Mouse (Mus musculus) liver, embryonic 16.5 days (tissue): Measurements from ENCODE around the gene Crabp2. TPM values are rescaled to one million over a fixed set of nuclear protein-coding genes. Genes with fewer than 3 reads are reported as not detected.

ENCODE experiments used
- ATAC-seq: fragments of 200-750 bp; cut with Nextera tagmentation; 2 replicates; pipeline ENCODE4 v1.8.0; 2017; ENCODE audit warnings: low read depth, mild to moderate bottlenecking, moderate number of reproducible peaks, moderate library complexity
- H3K27ac ChIP-seq: fragments of 300-500 bp; sonication (generic); 2 replicates; pipeline ENCODE4 v1.5.1; 2014; ENCODE audit warnings: mild to moderate bottlenecking, low read length
- H3K27me3 ChIP-seq: fragments of 300-500 bp; sonication (generic); 2 replicates; pipeline ENCODE4 v1.6.1; 2014; ENCODE audit warnings: low read depth, low read length, mixed read lengths; ENCODE audit not compliant: control insufficient read depth, insufficient read depth
- H3K36me3 ChIP-seq: fragments of 300-500 bp; sonication (generic); 2 replicates; pipeline ENCODE4 v1.6.1; 2014; ENCODE audit warnings: mild to moderate bottlenecking; ENCODE audit not compliant: control insufficient read depth, insufficient read depth
- H3K4me1 ChIP-seq: fragments of 300-500 bp; sonication (generic); 2 replicates; pipeline ENCODE4 v1.6.1; 2014; ENCODE audit warnings: low read depth, low read length, mixed read lengths; ENCODE audit not compliant: control insufficient read depth
- H3K4me2 ChIP-seq: fragments of 300-500 bp; sonication (generic); 2 replicates; pipeline ENCODE4 v1.6.1; 2014; ENCODE audit warnings: low read depth, low read length, mixed read lengths
- H3K4me3 ChIP-seq: fragments of 300-500 bp; sonication (generic); 2 replicates; pipeline ENCODE4 v1.5.1; 2014; ENCODE audit warnings: low read depth, mild to moderate bottlenecking, low read length
- H3K9ac ChIP-seq: fragments of 300-500 bp; sonication (generic); 2 replicates; pipeline ENCODE4 v1.6.1; 2014; ENCODE audit warnings: low read depth, low read length
- H3K9me3 ChIP-seq: fragments of 300-500 bp; sonication (generic); replicated peaks from 2 replicates; pipeline ENCODE4 v1.6.1; 2016; ENCODE audit warnings: low read length; ENCODE audit not compliant: control insufficient read depth
- WGBS: fragments of 180-500 bp; shearing (Covaris S2); extraction: QIAGEN DNeasy Blood & Tissue Kit; methylation state at CpG from one replicate; pipeline ENCODE4 v1.1.7; 2014; ENCODE audit not compliant: insufficient replicate concordance; 5-methylcytosine and 5-hydroxymethylcytosine counted together
- polyA plus RNA-seq: library from polyadenylated mRNA; unstranded; fragments of >200 nt; fragmentation: Nextera tagmentation; extraction: Ambion mirVana; gene quantifications from 2 replicates; pipeline ENCODE4 v1.2.1, GENCODE M21; 2015

The Crabp2 gene
- polyA plus RNA-seq, 1 experiment from 2014 or later, result 0.25 TPM

DNA sequence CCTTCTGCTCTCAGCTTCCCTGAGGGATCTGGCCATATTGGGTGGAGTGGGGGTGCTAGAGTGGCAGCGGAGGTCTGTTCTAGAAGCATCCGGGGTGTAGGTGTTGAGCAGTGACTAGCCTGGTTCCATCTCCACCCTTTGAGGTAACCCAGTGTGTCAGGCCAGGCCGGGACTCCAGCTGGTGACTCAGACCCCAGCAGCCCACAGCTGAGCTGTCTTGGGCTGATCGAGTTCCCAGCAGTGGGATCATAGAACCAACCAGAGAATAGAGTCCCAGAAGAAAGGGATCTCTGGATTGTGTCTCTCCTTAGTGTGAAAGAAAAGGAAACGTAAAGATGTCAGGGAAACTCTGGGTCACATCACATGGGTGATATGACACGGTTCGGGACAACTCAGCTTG lies 10.9 kb downstream of the Crabp2 start:
- Histone ChIP-seq H3K27me3 (peaks cover 25% of the 10 kb centered on the region), H3K9me3 (no peaks in the 10 kb centered on the region), H3K4me2 (no peak overlapping the region), H3K4me1 (peaks cover 7% of the 10 kb centered on the region; the same call in 1 of the 2 replicates), H3K27ac (no peak overlapping the region), H3K36me3 (no peaks in the 10 kb centered on the region), H3K9ac (no peak overlapping the region), H3K4me3 (no peak overlapping the region)
- 50% methylated on average over 7 of the region's 7 CpGs for WGBS
- ATAC-seq, result no peak

DNA sequence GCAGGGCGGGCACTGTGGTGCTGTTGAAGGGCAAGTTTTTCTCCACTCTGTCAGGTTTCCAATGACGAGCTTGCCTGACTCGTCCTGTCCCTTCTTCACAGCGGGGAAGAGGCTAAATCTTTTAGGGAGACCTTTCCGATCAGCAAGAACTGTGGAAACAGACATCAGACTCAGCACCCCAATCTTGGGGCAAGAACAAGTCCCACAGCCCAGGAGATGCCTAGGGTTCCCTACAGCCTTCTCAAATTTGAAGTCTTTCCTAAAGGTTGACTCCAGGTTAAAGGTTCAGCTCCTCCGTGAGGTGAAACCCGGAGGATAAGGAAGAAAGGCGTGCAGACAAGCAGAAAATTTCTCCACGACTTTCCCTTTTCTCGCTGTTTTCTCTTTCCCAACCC lies 11.7 kb downstream of the Crabp2 start:
- H3K27me3 ChIP-seq, result peaks cover 24% of the 10 kb centered on the region
- ATAC-seq, result no peak
- H3K27ac ChIP-seq, result no peak overlapping the region
- H3K36me3 ChIP-seq, result no peaks in the 10 kb centered on the region
- peak overlapping the region; percentile 47; the same call in 1 of the 2 replicates for H3K4me3 ChIP-seq
- WGBS, result 16% methylated on average over 10 of the region's 10 CpGs
- no peaks in the 10 kb centered on the region for H3K9me3 ChIP-seq
- peak overlapping the region; percentile 39; the same call in 1 of the 2 replicates for H3K9ac ChIP-seq
- peaks cover 7% of the 10 kb centered on the region; the same call in 1 of the 2 replicates for H3K4me1 ChIP-seq
- peak overlapping the region; percentile 63 for H3K4me2 ChIP-seq

DNA sequence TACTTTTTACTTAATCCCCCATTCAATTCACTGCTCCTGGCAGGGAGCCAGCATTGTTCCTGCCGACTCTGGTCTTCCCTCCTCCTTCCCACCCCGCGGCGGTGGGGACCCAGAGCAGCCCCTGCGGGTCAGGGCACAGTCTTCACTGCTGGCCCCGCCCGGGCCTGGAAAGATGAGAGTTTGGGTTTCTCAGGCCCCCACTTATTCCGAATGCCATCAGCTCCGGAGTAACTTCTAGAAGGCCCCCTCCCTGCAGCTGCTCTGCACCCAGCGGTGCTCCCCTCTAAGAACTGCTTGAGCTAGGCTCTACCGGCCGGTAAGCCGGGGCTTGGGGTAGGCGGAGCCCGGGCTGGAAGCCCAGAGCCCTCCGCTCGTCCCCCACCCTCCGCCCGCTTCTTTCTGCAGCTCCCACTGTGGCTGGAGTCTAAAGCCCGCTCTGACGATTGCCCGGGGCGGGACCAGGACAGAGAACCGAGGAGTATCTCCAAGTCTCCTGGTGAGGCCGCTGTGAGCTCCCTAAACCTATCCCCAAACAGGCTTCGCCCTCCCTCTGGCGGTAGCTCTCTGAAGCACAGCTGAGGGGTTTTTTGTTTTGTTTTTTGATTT lies 12.2 kb downstream of the Crabp2 start:
- H3K36me3 ChIP-seq, result no peaks in the 10 kb centered on the region
- peaks cover 24% of the 10 kb centered on the region for H3K27me3 ChIP-seq
- H3K9me3 ChIP-seq, result no peaks in the 10 kb centered on the region
- peak overlapping the region; percentile 47 for H3K4me3 ChIP-seq
- 0% methylated on average over 27 of the region's 27 CpGs for WGBS
- H3K27ac ChIP-seq, result no peak overlapping the region
- ATAC-seq, result peak; percentile 82
- peaks cover 7% of the 10 kb centered on the region; the same call in 1 of the 2 replicates for H3K4me1 ChIP-seq
- H3K4me2 ChIP-seq, result peak overlapping the region; percentile 63
- H3K9ac ChIP-seq, result peak overlapping the region; percentile 39; the same call in 1 of the 2 replicates

DNA sequence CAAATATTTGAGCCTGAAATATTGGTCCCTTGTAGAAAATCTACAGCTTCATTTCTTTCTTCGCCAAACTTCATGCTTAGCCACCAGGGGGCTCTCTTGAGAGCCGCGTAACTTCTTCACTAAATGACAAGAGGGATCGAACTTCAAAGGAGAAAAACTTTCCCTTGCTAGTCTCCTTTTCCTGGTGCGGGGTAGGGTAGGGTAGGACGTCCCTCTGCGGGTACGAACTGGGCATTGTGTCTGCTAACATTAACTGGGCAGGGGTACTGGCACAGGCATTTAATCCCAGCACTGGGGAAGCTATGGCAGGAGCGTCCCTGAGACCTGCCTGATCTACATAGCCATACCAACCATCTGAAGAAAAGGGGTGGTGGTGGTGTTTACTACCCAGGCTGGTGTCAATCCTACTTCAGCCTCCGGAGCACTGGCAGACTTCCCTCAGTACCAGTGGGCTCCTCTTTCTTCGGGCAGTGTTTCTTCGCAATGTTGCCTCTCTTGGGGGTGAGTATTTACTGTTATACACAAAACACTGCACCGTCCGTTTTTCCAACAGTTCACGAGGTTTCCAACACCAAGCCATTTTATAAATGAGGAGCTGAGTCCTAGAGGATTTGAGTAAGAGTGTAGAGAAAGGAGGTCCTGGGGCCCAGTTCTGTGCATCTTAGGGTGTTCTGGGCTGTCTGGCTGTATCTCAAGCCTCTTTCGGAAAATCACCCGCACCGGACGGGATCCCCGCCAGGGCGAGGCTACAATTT lies 21.9 kb downstream of the Crabp2 start:
- no peak for ATAC-seq
- 2% methylated on average over 21 of the region's 21 CpGs for WGBS
- peaks cover 49% of the 10 kb centered on the region for H3K27me3 ChIP-seq

DNA sequence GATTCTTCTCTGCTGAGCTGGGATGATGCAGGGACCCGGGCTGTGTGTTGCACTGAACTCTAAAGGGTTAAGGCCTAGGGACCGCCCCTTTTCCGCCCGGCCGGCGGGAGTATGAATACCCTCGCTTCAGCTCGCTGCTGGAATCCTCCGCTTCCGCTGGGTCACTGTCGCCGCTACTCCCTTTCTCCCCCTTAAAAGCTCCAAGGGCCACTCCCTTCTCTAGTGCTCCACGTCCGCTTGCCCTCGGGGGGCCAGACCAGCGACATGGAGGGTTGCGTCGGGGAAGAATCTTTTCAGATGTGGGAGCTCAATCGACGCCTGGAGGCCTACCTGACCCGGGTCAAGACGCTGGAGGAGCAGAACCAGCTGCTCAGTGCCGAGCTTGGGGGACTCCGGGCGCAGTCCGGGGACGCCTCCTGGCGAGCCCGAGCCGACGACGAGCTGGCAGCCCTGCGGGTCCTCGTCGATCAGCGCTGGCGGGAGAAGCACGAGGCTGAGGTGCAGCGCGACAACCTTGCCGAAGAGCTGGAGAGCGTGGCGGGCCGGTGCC lies 22.5 kb downstream of the Crabp2 start, which contains the start of gene Nes:
TSS of gene Nes (plus strand) at position 140 of the 550 bp plus-strand sequence.
- peaks cover 49% of the 10 kb centered on the region for H3K27me3 ChIP-seq
- no peaks in the 10 kb centered on the region for H3K9me3 ChIP-seq
- no peak within 1 kb of the TSS for H3K27ac ChIP-seq
- peak within 1 kb of the TSS; percentile 34; the same call in 1 of the 2 replicates for H3K9ac ChIP-seq
- no peaks in the 10 kb centered on the region for H3K36me3 ChIP-seq
- peak within 1 kb of the TSS; percentile 49 for H3K4me2 ChIP-seq
- ATAC-seq, result peak; percentile 11; the same call in 1 of the 2 replicates
- WGBS, result under 1% methylated on average over 44 of the region's 44 CpGs
- peak within 1 kb of the TSS; percentile 50 for H3K4me3 ChIP-seq
- H3K4me1 ChIP-seq, result peaks cover 9% of the 10 kb centered on the region

More for the DNA sequence above, 21.9 kb downstream of the Crabp2 start:
- H3K36me3 ChIP-seq, result no peaks in the 10 kb centered on the region
- H3K27ac ChIP-seq, result no peak overlapping the region
- no peaks in the 10 kb centered on the region for H3K9me3 ChIP-seq
- no peak overlapping the region for H3K9ac ChIP-seq
- peak overlapping the region; percentile 50 for H3K4me3 ChIP-seq
- peaks cover 9% of the 10 kb centered on the region for H3K4me1 ChIP-seq
- H3K4me2 ChIP-seq, result peak overlapping the region; percentile 49

DNA sequence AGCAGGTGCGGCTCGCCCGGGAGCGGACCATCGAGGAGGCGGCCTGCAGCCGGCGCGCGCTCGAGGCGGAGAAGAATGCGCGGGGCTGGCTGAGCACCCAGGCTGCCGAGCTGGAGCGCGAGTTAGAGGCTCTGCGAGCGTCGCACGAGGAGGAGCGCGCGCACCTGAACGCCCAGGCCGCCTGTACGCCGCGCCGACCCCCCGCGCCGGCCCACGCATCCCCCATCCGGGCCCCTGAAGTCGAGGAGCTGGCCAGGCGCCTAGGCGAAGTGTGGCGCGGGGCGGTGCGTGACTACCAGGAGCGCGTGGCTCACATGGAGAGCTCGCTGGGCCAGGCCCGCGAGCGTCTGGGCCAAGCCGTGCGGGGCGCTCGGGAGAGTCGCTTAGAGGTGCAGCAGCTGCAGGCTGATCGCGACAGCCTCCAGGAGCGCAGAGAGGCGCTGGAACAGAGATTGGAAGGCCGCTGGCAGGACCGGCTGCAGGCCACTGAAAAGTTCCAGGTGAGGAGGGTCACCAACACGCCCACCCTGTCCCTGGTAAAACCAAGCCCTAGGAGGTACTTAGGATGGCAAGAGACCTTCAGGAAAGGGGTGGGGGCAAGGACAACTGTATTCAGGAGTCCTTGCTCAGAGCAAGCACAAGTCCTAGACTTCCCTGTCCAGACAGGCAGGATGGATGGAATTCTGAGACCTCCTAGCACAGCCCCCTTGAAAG lies 23.2 kb downstream of the Crabp2 start:
- Histone ChIP-seq H3K4me3 (peak overlapping the region; percentile 50), H3K36me3 (no peaks in the 10 kb centered on the region), H3K9me3 (no peaks in the 10 kb centered on the region), H3K27ac (no peak overlapping the region), H3K4me1 (peaks cover 9% of the 10 kb centered on the region), H3K27me3 (peaks cover 49% of the 10 kb centered on the region), H3K4me2 (peak overlapping the region; percentile 49), H3K9ac (peak overlapping the region; percentile 34; the same call in 1 of the 2 replicates)
- 0 out of 2 replicates have a peak, but pooled peaks have one; percentile 3 for ATAC-seq
- 2% methylated on average over 59 of the region's 60 CpGs for WGBS

DNA sequence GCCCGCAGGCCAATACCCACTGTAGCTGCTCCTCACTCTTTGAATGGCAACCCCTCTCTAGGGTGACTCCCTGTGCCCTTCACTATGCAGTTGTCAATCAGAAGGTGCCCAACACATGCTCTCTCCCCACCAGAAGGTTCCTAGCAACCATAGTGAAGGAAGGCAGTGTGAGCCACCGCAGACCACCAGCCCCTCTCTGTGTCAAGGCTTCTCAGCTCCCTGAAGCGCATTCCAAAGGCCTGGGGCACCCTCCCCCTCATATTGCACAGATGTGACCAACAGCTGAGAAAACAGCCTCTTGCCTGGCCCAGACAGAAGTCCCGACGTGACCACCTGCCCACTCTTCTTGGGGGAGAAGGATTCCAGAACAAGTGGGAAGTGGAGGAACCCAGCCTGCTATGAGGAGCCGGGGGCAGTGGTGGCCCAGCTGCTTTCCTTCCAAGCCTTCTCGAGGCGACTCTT lies 23.8 kb downstream of the Crabp2 start:
- no peak overlapping the region for H3K9ac ChIP-seq
- ATAC-seq, result no peak
- H3K27me3 ChIP-seq, result peaks cover 49% of the 10 kb centered on the region
- H3K4me2 ChIP-seq, result peak overlapping the region; percentile 19; the same call in 1 of the 2 replicates
- H3K9me3 ChIP-seq, result no peaks in the 10 kb centered on the region
- H3K27ac ChIP-seq, result no peak overlapping the region
- H3K36me3 ChIP-seq, result no peaks in the 10 kb centered on the region
- H3K4me3 ChIP-seq, result peak overlapping the region; percentile 20
- peaks cover 9% of the 10 kb centered on the region for H3K4me1 ChIP-seq
- WGBS, result 32% methylated on average over 8 of the region's 8 CpGs

DNA sequence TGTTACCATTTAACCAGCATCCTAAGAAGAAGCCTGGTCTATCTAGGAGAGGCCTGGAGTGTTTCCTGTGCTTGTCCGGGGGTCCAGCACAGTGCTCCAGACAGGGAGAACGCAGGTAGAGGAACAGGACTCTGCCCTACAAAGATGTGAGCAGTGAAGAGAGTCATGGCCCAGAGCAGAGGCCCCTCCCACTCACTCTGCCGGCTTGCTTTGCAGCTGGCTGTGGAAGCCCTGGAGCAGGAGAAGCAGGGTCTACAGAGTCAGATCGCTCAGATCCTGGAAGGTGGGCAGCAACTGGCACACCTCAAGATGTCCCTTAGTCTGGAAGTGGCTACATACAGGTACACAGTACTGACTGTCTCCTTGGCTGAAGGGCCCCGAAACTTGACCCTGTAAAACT lies 24.3 kb downstream of the Crabp2 start:
- 27% methylated on average over 5 of the region's 5 CpGs for WGBS
- no peak overlapping the region for H3K4me3 ChIP-seq

More for the DNA sequence above, 24.3 kb downstream of the Crabp2 start:
- Histone ChIP-seq H3K27ac (no peak overlapping the region), H3K9me3 (no peaks in the 10 kb centered on the region), H3K4me2 (0 out of 2 replicates have a peak overlapping the region, but pooled peaks have one; percentile 4), H3K4me1 (peaks cover 9% of the 10 kb centered on the region), H3K27me3 (peaks cover 49% of the 10 kb centered on the region), H3K9ac (no peak overlapping the region), H3K36me3 (no peaks in the 10 kb centered on the region)
- ATAC-seq, result no peak
